Mouse (Mus musculus): Measurements from ENCODE around the gene Gm614.

The Gm614 gene

GRCm38 (mm10) chrX:101263892-101264291 is at the start of gene Gm614:
TSS of gene Gm614 (minus strand) at chrX:101263992.
- DNase-seq (ENCODE audit: low spot score in 2 of 2), result no peak

GRCm38 (mm10) chrX:101309299-101309698 is 45.5 kb upstream of the Gm614 start:
- no peak for DNase-seq (ENCODE audit: low spot score in 2 of 2)

GRCm38 (mm10) chrX:101304646-101305045 is 40.9 kb upstream of the Gm614 start:
- DNase-seq (ENCODE audit: low spot score in 2 of 2), result no peak

GRCm38 (mm10) chrX:101301654-101302053 is 37.9 kb upstream of the Gm614 start:
- DNase-seq (ENCODE audit: low spot score in 2 of 2), result no peak

- DNase-seq (ENCODE audit: low spot score in 2 of 2), result no peak
Measured at GRCm38 (mm10) chrX:101300427-101301030, 36.7 kb upstream of the Gm614 start.

GRCm38 (mm10) chrX:101299473-101300426 is 36.0 kb upstream of the Gm614 start:
- no peak for DNase-seq (ENCODE audit: low spot score in 2 of 2)

GRCm38 (mm10) chrX:101299055-101299454 is 35.3 kb upstream of the Gm614 start, which contains the start of gene Nlgn3:
TSS of gene Nlgn3 (plus strand) at chrX:101299168.
- DNase-seq (ENCODE audit: low spot score in 2 of 2), result no peak

- peak; percentile 13 to 42 for DNase-seq (ENCODE audit: low spot score in 2 of 2)
Measured at GRCm38 (mm10) chrX:101290111-101290510, 26.3 kb upstream of the Gm614 start.

GRCm38 (mm10) chrX:101289037-101289436 is 25.2 kb upstream of the Gm614 start:
- DNase-seq (ENCODE audit: low spot score in 2 of 2), result no peak

- peak in 1 of 2 experiments; percentile 6 for DNase-seq (ENCODE audit: low spot score in 2 of 2)
Measured at GRCm38 (mm10) chrX:101288432-101288831, 24.6 kb upstream of the Gm614 start.

GRCm38 (mm10) chrX:101287543-101287942 is 23.8 kb upstream of the Gm614 start:
- peak; percentile 42 to 66 for DNase-seq (ENCODE audit: low spot score in 2 of 2)

GRCm38 (mm10) chrX:101285953-101286670 is 22.3 kb upstream of the Gm614 start:
- DNase-seq (ENCODE audit: low spot score in 2 of 2), result no peak

GRCm38 (mm10) chrX:101285534-101285933 is 21.7 kb upstream of the Gm614 start:
- peak; percentile 45 to 50 for DNase-seq (ENCODE audit: low spot score in 2 of 2)

GRCm38 (mm10) chrX:101282813-101283212 is 19.0 kb upstream of the Gm614 start:
- DNase-seq (ENCODE audit: low spot score in 2 of 2), result no peak

GRCm38 (mm10) chrX:101273875-101274738 is 10.3 kb upstream of the Gm614 start, which contains the start of gene Med12:
TSS of gene Med12 (plus strand) at chrX:101274030.
- DNase-seq (ENCODE audit: low spot score in 2 of 2), result peak; percentile 93 to 94

- DNase-seq (ENCODE audit: low spot score in 2 of 2), result no peak
Measured at GRCm38 (mm10) chrX:101273410-101273809, 9.6 kb upstream of the Gm614 start.

- no peak for DNase-seq (ENCODE audit: low spot score in 2 of 2)
Measured at GRCm38 (mm10) chrX:101268755-101269124, 4.9 kb upstream of the Gm614 start, which contains the start of gene Gm20489. TSS of gene Gm20489 (minus strand) at chrX:101269023.

GRCm38 (mm10) chrX:101268025-101268754 is 4.4 kb upstream of the Gm614 start, which contains the start of gene Il2rg:
TSS of gene Il2rg (minus strand) at chrX:101268255.
- DNase-seq (ENCODE audit: low spot score in 2 of 2), result peak; percentile 83 to 87

GRCm38 (mm10) chrX:101266631-101267030 is 2.8 kb upstream of the Gm614 start:
- no peak for DNase-seq (ENCODE audit: low spot score in 2 of 2)

Measured in spleen, postnatal 36 days (tissue).